Mouse (Mus musculus) A20 (cell line): ENCODE measurements around the gene Myl12a.

ENCODE experiments used
- DNase-seq: peaks from one replicate; pipeline ENCODE4 v3.0.0-alpha.2; 2011; ENCODE audit warnings: low read depth, low spot score

Gene Myl12a

GRCm38 (mm10) chr17:71010646-71011242 is 8.1 kb upstream of the Myl12a start:
- peak; percentile 21 for DNase-seq

- no peak for DNase-seq
Measured at GRCm38 (mm10) chr17:71009751-71010150, 7.1 kb upstream of the Myl12a start.

- no peak for DNase-seq
Measured at GRCm38 (mm10) chr17:71008676-71009075, 6.0 kb upstream of the Myl12a start.

GRCm38 (mm10) chr17:71006976-71007375 is 4.3 kb upstream of the Myl12a start:
- no peak for DNase-seq

GRCm38 (mm10) chr17:71004186-71004960 is 1.7 kb upstream of the Myl12a start:
- DNase-seq = peak; percentile 12

- DNase-seq = no peak
Measured at GRCm38 (mm10) chr17:71003721-71004120, 1.0 kb upstream of the Myl12a start.

GRCm38 (mm10) chr17:71003112-71003511 is 434 bp upstream of the Myl12a start:
- peak; percentile 27 for DNase-seq

- DNase-seq = peak; percentile 98
Measured at GRCm38 (mm10) chr17:71002081-71002743, 466 bp downstream of the Myl12a start, which contains the start of gene Myom1. TSS of gene Myom1 (plus strand) at chr17:71002633.

- no peak for DNase-seq
Measured at GRCm38 (mm10) chr17:71001699-71002080, 988 bp downstream of the Myl12a start.

GRCm38 (mm10) chr17:71001067-71001466 is 1.6 kb downstream of the Myl12a start:
- DNase-seq = no peak

GRCm38 (mm10) chr17:71000255-71000654 is 2.4 kb downstream of the Myl12a start:
- no peak for DNase-seq

GRCm38 (mm10) chr17:70999187-70999586 is 3.5 kb downstream of the Myl12a start:
- no peak for DNase-seq

GRCm38 (mm10) chr17:70998400-70998975 is 4.2 kb downstream of the Myl12a start:
- no peak for DNase-seq

- no peak for DNase-seq
Measured at GRCm38 (mm10) chr17:70997836-70998235, 4.8 kb downstream of the Myl12a start.

- DNase-seq = no peak
Measured at GRCm38 (mm10) chr17:70995551-70995950, 7.1 kb downstream of the Myl12a start.

- DNase-seq = no peak
Measured at GRCm38 (mm10) chr17:70994671-70995070, 8.0 kb downstream of the Myl12a start.

- no peak for DNase-seq
Measured at GRCm38 (mm10) chr17:70993385-70993807, 9.3 kb downstream of the Myl12a start.

GRCm38 (mm10) chr17:70992662-70993061 is 10.0 kb downstream of the Myl12a start:
- no peak for DNase-seq

- peak; percentile 70 for DNase-seq
Measured at GRCm38 (mm10) chr17:70991706-70992625, 10.7 kb downstream of the Myl12a start.

- peak; percentile 92 for DNase-seq
Measured at GRCm38 (mm10) chr17:70990403-70991303, 12.0 kb downstream of the Myl12a start.
